Mouse (Mus musculus): ENCODE data around the gene Gm20388. TPM values are rescaled to one million over a fixed set of nuclear protein-coding genes. Genes with fewer than 3 reads are reported as not detected.
A peak's percentile ranks its signal among the peaks of the same experiment; 100 is the strongest.

Gene Gm20388
- polyA plus RNA-seq, 1 experiment from 2014 or later = 5.5 TPM

DNA sequence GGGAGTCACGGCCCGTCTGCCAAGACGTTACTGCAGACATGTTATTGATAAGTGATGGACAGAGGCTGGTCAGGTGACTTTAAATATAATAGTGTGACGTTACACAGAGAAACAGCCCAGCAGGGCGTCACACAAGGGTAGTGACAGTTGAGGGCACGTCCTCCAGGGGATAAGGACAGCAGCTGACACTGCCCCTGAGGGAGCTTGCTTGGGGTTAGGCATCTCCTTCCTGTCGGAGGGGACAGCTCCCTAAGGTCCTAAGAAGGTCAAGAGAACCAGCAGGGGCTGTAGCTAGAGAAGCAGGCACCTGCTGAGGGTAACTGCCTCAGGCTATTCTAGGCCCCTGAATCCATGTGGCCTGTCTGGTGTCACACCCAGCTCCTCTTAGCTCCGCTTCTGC lies 660.9 kb downstream of the Gm20388 start:
- 85% methylated on average over 8 of the region's 8 CpGs for WGBS
- Histone ChIP-seq H3K36me3 (peaks cover 92% of the 10 kb centered on the region), H3K27me3 (no peaks in the 10 kb centered on the region), H3K4me3 (no peak overlapping the region), H3K4me2 (no peak overlapping the region), H3K27ac (no peak overlapping the region), H3K9me3 (no peaks in the 10 kb centered on the region), H3K9ac (no peak overlapping the region), H3K4me1 (peaks cover 28% of the 10 kb centered on the region)
- no peak for ATAC-seq (ENCODE audit: borderline replicate concordance, extremely low read depth, low FRiP score, low TSS enrichment)

DNA sequence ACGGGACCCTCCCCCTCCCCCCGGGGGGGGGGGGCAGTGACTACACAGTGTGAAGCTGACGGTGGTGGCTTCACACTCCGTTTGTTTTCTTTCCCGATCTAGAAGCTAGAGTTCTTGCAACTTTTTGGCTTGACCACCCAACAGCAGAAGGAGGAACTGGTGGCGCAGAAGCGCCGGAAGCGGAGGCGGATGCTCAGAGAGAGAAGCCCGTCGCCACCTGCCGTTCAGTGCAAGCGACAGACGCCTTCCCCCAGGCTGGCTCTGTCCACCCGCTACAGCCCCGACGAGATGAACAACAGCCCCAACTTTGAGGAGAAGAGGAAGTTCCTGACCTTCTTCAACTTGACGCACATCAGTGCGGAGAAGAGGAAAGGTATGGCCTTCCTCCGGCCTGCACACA lies 661.9 kb downstream of the Gm20388 start:
- Histone ChIP-seq H3K4me2 (no peak overlapping the region), H3K4me1 (peaks cover 28% of the 10 kb centered on the region), H3K4me3 (no peak overlapping the region), H3K36me3 (peaks cover 92% of the 10 kb centered on the region), H3K9me3 (no peaks in the 10 kb centered on the region), H3K27me3 (no peaks in the 10 kb centered on the region), H3K27ac (no peak overlapping the region), H3K9ac (no peak overlapping the region)
- no peak for ATAC-seq (ENCODE audit: borderline replicate concordance, extremely low read depth, low FRiP score, low TSS enrichment)
- WGBS = 80% methylated on average over 21 of the region's 21 CpGs

DNA sequence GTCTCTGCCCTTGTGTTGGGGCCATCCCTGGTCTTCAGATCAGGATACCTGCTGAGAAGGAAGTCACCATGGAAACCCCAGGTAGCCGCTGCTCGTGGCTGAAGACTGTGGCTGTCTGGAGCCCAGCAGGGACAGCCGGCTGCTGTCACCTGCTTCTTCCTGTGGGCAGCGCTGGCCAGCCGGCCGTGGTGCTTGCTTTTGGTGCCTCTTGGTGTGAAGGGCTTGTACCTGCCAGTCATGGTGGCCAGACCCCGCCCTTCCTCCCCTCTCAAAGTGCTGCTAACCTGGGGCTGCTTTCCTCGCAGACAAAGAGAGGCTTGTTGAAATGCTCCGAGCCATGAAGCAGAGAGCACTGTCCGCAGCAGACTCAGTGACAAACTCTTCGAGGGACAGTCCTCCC lies 663.2 kb downstream of the Gm20388 start:
- WGBS = 60% methylated on average over 11 of the region's 11 CpGs
- Histone ChIP-seq H3K27ac (peak overlapping the region; percentile 32; the same call in 1 of the 2 replicates), H3K4me3 (no peak overlapping the region), H3K36me3 (peaks cover 92% of the 10 kb centered on the region), H3K4me1 (peaks cover 28% of the 10 kb centered on the region), H3K4me2 (no peak overlapping the region), H3K9ac (no peak overlapping the region), H3K9me3 (no peaks in the 10 kb centered on the region), H3K27me3 (no peaks in the 10 kb centered on the region)
- ATAC-seq (ENCODE audit: borderline replicate concordance, extremely low read depth, low FRiP score, low TSS enrichment) = no peak

DNA sequence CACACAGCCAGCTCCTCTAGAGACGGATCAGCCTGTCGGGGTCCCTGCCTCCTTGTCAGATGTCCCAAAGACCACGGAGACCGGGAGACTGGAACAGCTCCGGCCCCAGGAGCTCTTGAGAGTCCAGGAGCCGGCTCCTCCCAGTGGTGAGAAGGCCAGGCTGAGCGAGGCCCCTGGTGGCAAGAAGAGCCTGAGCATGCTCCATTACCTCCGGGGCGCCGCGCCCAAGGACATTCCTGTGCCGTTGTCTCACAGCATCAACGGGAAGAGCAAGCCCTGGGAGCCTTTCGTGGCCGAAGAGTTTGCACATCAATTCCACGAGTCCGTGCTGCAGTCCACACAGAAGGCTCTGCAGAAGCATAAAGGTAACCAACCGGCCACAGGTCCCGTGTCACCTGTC lies 664.3 kb downstream of the Gm20388 start:
- no peak overlapping the region for H3K9ac ChIP-seq
- no peak for ATAC-seq (ENCODE audit: borderline replicate concordance, extremely low read depth, low FRiP score, low TSS enrichment)
- 62% methylated on average over 19 of the region's 19 CpGs for WGBS
- H3K9me3 ChIP-seq = no peaks in the 10 kb centered on the region
- peaks cover 28% of the 10 kb centered on the region for H3K4me1 ChIP-seq
- H3K27ac ChIP-seq = no peak overlapping the region
- no peak overlapping the region for H3K4me2 ChIP-seq
- H3K4me3 ChIP-seq = no peak overlapping the region
- no peaks in the 10 kb centered on the region for H3K27me3 ChIP-seq
- H3K36me3 ChIP-seq = peaks cover 94% of the 10 kb centered on the region

DNA sequence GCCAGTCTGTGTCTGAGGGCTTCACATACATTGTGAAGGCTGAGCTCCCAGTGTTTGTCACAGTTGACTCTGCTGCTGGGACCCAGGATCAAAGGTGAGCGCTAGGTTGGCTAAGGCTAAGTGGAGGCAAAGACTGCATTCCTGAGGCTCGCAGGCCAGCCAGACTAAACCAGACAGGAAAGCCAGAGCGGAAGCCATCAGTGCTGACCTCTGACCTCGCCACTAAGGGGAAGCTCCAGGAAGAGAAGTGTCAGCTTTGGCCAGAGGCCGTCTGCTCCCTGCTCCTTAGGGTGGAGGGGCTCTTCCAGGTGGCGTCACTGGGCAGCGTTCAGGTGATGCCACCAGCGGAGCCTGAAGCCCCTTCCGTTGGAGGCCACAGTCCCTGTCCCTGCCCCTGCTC lies 665.2 kb downstream of the Gm20388 start:
- H3K4me3 ChIP-seq = no peak overlapping the region
- peaks cover 98% of the 10 kb centered on the region for H3K36me3 ChIP-seq
- H3K9me3 ChIP-seq = no peaks in the 10 kb centered on the region
- H3K4me2 ChIP-seq = no peak overlapping the region
- WGBS = 57% methylated on average over 9 of the region's 9 CpGs
- no peak for ATAC-seq (ENCODE audit: borderline replicate concordance, extremely low read depth, low FRiP score, low TSS enrichment)
- H3K4me1 ChIP-seq = peaks cover 26% of the 10 kb centered on the region
- no peak overlapping the region for H3K9ac ChIP-seq
- H3K27ac ChIP-seq = no peak overlapping the region
- H3K27me3 ChIP-seq = no peaks in the 10 kb centered on the region

DNA sequence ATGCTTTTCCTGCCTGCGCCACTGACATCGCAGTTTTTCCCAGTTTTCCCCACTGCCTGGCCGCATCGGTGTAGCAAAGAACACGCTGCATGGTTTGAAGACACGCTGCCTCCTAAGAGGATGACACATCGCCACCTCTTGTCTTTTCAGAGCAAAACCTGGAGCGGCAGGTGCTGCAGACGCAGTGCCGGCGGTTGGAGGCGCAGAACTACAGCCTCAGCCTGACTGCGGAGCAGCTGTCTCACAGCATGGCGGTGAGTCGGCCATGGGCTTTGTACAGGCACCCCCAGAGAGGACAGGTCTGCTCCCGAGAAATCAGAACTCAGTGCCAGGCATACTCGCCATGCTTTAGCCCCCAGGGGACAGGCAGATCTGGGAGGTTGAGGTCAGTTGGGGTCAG lies 667.2 kb downstream of the Gm20388 start:
- Histone ChIP-seq H3K4me2 (no peak overlapping the region), H3K27ac (no peak overlapping the region), H3K9ac (no peak overlapping the region), H3K4me1 (peaks cover 26% of the 10 kb centered on the region), H3K4me3 (no peak overlapping the region), H3K27me3 (no peaks in the 10 kb centered on the region), H3K9me3 (no peaks in the 10 kb centered on the region), H3K36me3 (peaks cover 97% of the 10 kb centered on the region)
- 90% methylated on average over 17 of the region's 17 CpGs for WGBS
- no peak for ATAC-seq (ENCODE audit: borderline replicate concordance, extremely low read depth, low FRiP score, low TSS enrichment)

DNA sequence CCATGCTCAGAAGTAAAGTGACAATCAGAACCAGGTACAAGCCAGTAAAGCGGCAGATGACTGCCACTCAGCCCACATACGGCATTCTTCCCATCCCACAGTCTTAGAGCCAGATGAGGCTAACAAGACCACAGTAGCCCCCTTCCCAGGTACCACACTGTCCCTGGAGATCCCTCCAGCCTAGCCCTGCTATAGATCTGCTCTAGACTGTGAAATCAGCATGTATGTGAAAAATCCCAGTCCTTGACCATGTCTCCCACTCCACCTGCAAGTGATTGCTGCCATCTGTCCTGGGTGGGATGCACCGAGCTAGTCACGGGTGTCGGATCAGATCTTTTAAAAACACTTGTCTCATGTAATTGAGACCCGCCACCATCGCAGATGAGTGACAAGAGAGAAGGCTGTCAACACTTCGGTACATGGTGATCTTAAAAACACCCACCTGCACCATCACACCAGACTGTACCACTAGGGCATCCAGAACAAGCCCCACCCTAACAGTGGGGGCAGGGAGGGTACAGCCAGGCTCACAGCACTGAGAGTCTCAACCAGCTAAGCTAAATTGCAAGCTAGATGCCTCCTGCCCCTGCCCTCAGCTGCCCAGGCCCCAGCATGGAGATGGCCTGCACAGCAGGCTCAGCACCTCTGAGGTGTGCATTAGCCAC lies 669.8 kb downstream of the Gm20388 start:
- no peak overlapping the region for H3K4me3 ChIP-seq
- H3K4me2 ChIP-seq = no peak overlapping the region
- H3K27me3 ChIP-seq = no peaks in the 10 kb centered on the region
- H3K4me1 ChIP-seq = 0 out of 2 replicates have a peak, but pooled peaks cover 7% of the 10 kb centered on the region
- H3K27ac ChIP-seq = no peak overlapping the region
- H3K36me3 ChIP-seq = peaks cover 85% of the 10 kb centered on the region
- H3K9ac ChIP-seq = no peak overlapping the region
- ATAC-seq (ENCODE audit: borderline replicate concordance, extremely low read depth, low FRiP score, low TSS enrichment) = no peak
- no peaks in the 10 kb centered on the region for H3K9me3 ChIP-seq
- WGBS = 81% methylated on average over 8 of the region's 8 CpGs

DNA sequence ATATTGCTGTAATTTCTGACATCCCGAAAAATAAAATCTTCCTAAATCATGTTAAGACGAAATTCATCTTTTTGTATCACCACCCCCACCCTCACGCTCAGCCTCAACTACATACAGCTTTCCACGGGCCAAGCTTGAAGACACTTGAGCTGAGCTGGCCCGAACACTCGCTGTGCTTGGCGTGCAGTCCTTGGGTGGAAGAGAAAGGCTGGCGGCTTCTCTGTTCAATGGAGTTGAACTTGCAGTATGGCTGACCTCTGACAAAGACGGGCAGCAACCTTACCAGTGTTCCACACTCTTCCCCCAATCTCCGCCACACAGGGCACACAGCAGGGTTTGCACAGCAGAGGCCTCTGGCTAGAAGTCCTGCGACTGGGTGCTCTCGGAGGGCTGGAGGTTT lies 670.7 kb downstream of the Gm20388 start:
- H3K4me3 ChIP-seq = no peak overlapping the region
- no peak overlapping the region for H3K27ac ChIP-seq
- H3K4me2 ChIP-seq = no peak overlapping the region
- no peak overlapping the region for H3K9ac ChIP-seq
- H3K36me3 ChIP-seq = peaks cover 82% of the 10 kb centered on the region
- WGBS = 89% methylated on average over 12 of the region's 12 CpGs
- no peak for ATAC-seq (ENCODE audit: borderline replicate concordance, extremely low read depth, low FRiP score, low TSS enrichment)
- H3K9me3 ChIP-seq = no peaks in the 10 kb centered on the region
- H3K27me3 ChIP-seq = no peaks in the 10 kb centered on the region
- H3K4me1 ChIP-seq = no peaks in the 10 kb centered on the region

DNA sequence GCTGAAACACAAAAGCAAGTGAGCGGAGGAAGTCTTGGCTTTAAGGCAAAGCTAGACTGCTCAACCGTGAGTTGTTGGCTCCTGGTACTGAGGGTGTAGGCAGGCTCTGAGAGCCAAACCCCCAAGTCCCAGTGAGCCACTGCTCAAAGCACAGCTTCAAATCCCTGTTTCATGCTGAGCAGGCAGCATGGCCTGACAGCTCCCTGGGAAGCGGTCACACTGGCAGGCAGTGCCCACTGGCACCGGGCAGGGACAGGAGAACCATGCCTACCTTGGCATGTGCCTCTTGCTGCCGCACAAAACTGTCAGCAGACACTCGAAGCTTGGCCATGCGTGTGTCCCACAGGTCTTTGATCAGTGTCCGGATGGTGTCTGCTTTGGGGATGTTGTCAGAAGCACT lies 671.2 kb downstream of the Gm20388 start:
- Histone ChIP-seq H3K4me2 (no peak overlapping the region), H3K9ac (no peak overlapping the region), H3K27me3 (no peaks in the 10 kb centered on the region), H3K36me3 (peaks cover 77% of the 10 kb centered on the region), H3K4me1 (no peaks in the 10 kb centered on the region), H3K9me3 (no peaks in the 10 kb centered on the region), H3K4me3 (no peak overlapping the region), H3K27ac (no peak overlapping the region)
- ATAC-seq (ENCODE audit: borderline replicate concordance, extremely low read depth, low FRiP score, low TSS enrichment) = no peak
- 89% methylated on average over 8 of the region's 8 CpGs for WGBS

DNA sequence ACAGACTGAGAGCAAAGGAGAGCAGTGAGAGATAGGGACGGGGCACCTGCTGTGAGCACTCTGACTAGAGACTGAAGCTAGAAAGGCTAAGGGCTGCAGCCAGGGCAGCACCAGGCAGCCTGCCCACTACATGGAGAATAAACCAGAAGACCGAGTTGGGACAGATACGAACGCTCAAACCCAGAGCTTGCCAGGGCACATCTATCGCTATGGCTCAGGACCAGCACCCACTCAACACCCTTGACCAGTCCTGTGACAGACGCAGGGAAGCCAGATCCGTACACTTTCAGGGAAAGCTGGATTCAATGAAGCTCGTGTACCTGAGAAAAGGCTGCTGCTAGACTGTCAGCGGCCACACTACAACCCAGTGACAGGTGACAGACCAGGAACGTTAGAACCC lies 674.9 kb downstream of the Gm20388 start:
- H3K36me3 ChIP-seq = peaks cover 42% of the 10 kb centered on the region

DNA sequence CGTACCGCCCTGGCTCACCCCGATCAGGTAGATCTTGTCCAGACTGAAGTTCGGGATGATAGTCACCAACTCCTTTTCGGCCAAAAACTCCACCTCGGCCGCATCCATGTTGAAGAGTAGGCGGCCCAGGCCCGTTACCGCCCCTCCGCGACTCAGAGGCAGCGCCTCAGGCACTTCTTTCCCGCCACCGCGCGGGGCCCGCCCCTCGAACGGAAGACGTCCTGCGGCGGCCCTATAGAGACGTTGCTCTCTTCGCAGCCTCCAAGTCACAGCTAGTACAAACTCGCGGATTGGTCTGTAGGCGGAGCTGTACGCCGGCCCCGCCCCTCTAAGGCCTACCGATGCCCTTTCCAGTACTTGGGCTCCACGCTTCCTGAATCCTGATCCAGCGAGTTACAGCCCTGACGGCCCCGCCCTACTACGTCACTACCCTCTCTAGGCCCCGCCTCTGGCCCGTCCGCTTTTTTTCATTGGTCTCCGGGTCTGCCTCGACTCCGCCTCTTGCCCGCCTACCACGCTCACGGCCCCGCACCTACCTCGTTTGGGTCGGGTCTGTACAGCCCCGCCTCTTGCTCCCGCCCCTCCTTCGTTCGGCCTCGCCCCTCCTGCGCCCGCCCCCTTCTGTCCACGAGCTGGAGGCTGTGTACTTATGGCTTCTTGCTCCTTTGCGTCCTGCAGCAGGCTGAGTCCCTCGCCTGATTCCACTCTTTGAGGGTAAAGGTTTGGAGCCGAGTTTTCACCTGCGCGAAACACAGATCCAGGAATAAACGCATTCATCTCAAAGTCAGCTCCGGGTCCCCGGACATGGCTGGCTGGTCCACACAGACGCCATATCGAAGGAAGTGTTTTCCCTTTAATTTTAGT lies 678.5 kb downstream of the Gm20388 start, which contains the start of gene Gins2:
Gins2 (minus strand) TSS at position 397 of the 864 bp plus-strand sequence.
- Histone ChIP-seq H3K36me3 (peaks cover 15% of the 10 kb centered on the region; the same call in 1 of the 2 replicates), H3K4me1 (peaks cover 32% of the 10 kb centered on the region), H3K27me3 (no peaks in the 10 kb centered on the region), H3K9ac (peak within 1 kb of the TSS; percentile 82), H3K27ac (peak within 1 kb of the TSS; percentile 64), H3K4me3 (peak within 1 kb of the TSS; percentile 74), H3K4me2 (peak within 1 kb of the TSS; percentile 90), H3K9me3 (no peaks in the 10 kb centered on the region)
- ATAC-seq (ENCODE audit: borderline replicate concordance, extremely low read depth, low FRiP score, low TSS enrichment) = peak; percentile 98
- WGBS = under 1% methylated on average over 67 of the region's 67 CpGs

More for the DNA sequence above, 674.9 kb downstream of the Gm20388 start:
- 92% methylated on average over 10 of the region's 10 CpGs for WGBS
- Histone ChIP-seq H3K4me3 (no peak overlapping the region), H3K9me3 (no peaks in the 10 kb centered on the region), H3K4me2 (no peak overlapping the region), H3K27ac (no peak overlapping the region), H3K9ac (no peak overlapping the region), H3K4me1 (peaks cover 24% of the 10 kb centered on the region), H3K27me3 (no peaks in the 10 kb centered on the region)
- ATAC-seq (ENCODE audit: borderline replicate concordance, extremely low read depth, low FRiP score, low TSS enrichment) = no peak

DNA sequence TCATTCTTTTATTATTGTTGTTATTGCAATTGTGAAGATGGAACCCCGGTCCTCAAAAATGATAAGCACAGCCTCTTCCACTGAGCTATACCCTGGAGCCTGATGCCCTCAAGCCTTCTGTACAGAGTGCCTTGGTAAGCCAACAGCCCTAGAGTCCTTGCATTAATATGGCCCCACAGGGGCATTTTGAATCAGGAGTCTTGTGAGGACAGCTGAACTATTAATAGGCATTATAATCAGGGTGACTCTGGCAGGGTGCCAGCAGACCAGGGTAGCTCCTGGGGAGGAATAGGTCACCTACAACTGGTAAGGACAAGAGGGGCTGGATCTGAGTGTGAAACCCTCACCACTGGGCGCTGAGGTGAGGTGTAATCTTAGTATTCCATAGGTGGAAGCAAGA lies 679.3 kb downstream of the Gm20388 start:
- H3K36me3 ChIP-seq = peaks cover 10% of the 10 kb centered on the region; the same call in 1 of the 2 replicates
- no peaks in the 10 kb centered on the region for H3K27me3 ChIP-seq
- H3K4me2 ChIP-seq = peak overlapping the region; percentile 70
- peaks cover 32% of the 10 kb centered on the region for H3K4me1 ChIP-seq
- WGBS = 46% methylated on average over 2 of the region's 2 CpGs
- H3K4me3 ChIP-seq = peak overlapping the region; percentile 49
- peak overlapping the region; percentile 31 for H3K9ac ChIP-seq
- H3K9me3 ChIP-seq = no peaks in the 10 kb centered on the region
- no peak for ATAC-seq (ENCODE audit: borderline replicate concordance, extremely low read depth, low FRiP score, low TSS enrichment)
- H3K27ac ChIP-seq = peak overlapping the region; percentile 50

All from lung, embryonic 15.5 days (tissue).